Mouse (Mus musculus) right cerebral cortex, postnatal 36 days (tissue): ENCODE measurements around the gene Pop5.
A peak's percentile ranks its signal among the peaks of the same experiment; 100 is the strongest.

Experiments
- DNase-seq, 2 experiments: peaks; one replicate each; pipeline ENCODE4 v3.0.0; 2022; ENCODE audit warnings: low spot score in 2 of 2, mixed read lengths in 1 of 2

The Pop5 gene

GRCm38 (mm10) chr5:115262502-115263291 is 27.1 kb downstream of the Pop5 start:
- DNase-seq, result no peak

GRCm38 (mm10) chr5:115266340-115266739 is 30.7 kb downstream of the Pop5 start:
- no peak for DNase-seq

- DNase-seq, result no peak
Observed at GRCm38 (mm10) chr5:115266787-115267468, 31.3 kb downstream of the Pop5 start.

- DNase-seq, result no peak
Observed at GRCm38 (mm10) chr5:115267469-115268045, 31.9 kb downstream of the Pop5 start.

GRCm38 (mm10) chr5:115268266-115268665 is 32.6 kb downstream of the Pop5 start:
- DNase-seq, result no peak

- DNase-seq, result no peak
Observed at GRCm38 (mm10) chr5:115269969-115270368, 34.3 kb downstream of the Pop5 start.

- peak in 1 of 2 experiments; percentile 26 for DNase-seq
Observed at GRCm38 (mm10) chr5:115271931-115272811, 36.5 kb downstream of the Pop5 start.

- peak; percentile 94 for DNase-seq
Observed at GRCm38 (mm10) chr5:115272812-115273548, 37.3 kb downstream of the Pop5 start, which contains the start of gene Rnf10. Gene Rnf10, minus strand, starts transcription at chr5:115272898.

GRCm38 (mm10) chr5:115273549-115274135 is 38.0 kb downstream of the Pop5 start:
- no peak for DNase-seq

- no peak for DNase-seq
Observed at GRCm38 (mm10) chr5:115274353-115274752, 38.7 kb downstream of the Pop5 start.

GRCm38 (mm10) chr5:115274771-115275170 is 39.1 kb downstream of the Pop5 start:
- DNase-seq, result no peak

GRCm38 (mm10) chr5:115275998-115276397 is 40.4 kb downstream of the Pop5 start:
- DNase-seq, result no peak

- no peak for DNase-seq
Observed at GRCm38 (mm10) chr5:115278053-115278452, 42.4 kb downstream of the Pop5 start.

GRCm38 (mm10) chr5:115278785-115279184 is 43.1 kb downstream of the Pop5 start:
- DNase-seq, result no peak

- peak; percentile 76 to 84 for DNase-seq
Observed at GRCm38 (mm10) chr5:115279226-115280049, 43.8 kb downstream of the Pop5 start, which contains the start of gene Coq5. Gene Coq5, plus strand, starts transcription at chr5:115279666.

GRCm38 (mm10) chr5:115280050-115280687 is 44.5 kb downstream of the Pop5 start:
- no peak for DNase-seq

GRCm38 (mm10) chr5:115284735-115285134 is 49.1 kb downstream of the Pop5 start:
- no peak for DNase-seq

GRCm38 (mm10) chr5:115294173-115294572 is 58.5 kb downstream of the Pop5 start:
- DNase-seq, result no peak
